Mouse (Mus musculus) lung, adult 2 months (tissue): ENCODE results near the gene Chd9.

Experiments
- CTCF ChIP-seq: fragments of 200-500 bp; IDR thresholded peaks from 2 replicates; pipeline ENCODE4 v1.5.1; 2011; ENCODE audit warnings: mild to moderate bottlenecking, low read length, control low read depth; ENCODE audit not compliant: insufficient read depth
- POLR2A ChIP-seq: fragments of 200-500 bp; IDR thresholded peaks from 2 replicates; pipeline ENCODE4 v1.6.1; 2011; ENCODE audit warnings: low read depth, mild to moderate bottlenecking, control low read depth, low read length, borderline replicate concordance; ENCODE audit errors: extremely low read depth

GRCm38 (mm10) chr8:91054418-91054817 lies 226.3 kb downstream of the Chd9 start:
- TF ChIP-seq CTCF: no peak
- no peak for TF ChIP-seq POLR2A
